Mouse (Mus musculus): ENCODE data around the gene Hexdc. TPM values are rescaled to one million over a fixed set of nuclear protein-coding genes. Genes with fewer than 3 reads are reported as not detected.

Gene Hexdc
- polyA plus RNA-seq, 1 experiment from 2014 or later: 12.2 TPM

DNA sequence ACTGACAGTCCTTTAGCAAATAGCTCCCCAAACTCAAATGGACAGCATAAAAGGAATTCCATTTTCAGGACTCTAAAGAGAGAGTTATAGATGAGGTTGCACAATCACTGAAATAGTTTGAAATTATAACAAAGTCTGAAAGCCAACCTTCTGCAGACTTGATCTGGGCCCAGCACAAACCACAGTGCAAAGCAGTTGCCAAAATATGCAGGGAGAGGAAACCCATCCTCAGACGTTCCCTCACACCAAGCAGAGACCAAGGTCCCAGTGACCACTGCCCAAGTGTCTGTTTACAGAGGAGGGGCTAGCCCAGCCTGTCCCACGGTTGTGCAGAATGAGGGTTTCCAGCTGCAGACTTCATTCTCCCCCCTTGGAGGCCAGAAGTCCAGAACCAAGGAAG is 5.6 kb upstream of the Hexdc start:
- H3K36me3 ChIP-seq: 0 out of 2 replicates have a peak, but pooled peaks cover 6% of the 10 kb centered on the region
- H3K4me1 ChIP-seq: 0 out of 2 replicates have a peak, but pooled peaks cover 2% of the 10 kb centered on the region
- H3K27me3 ChIP-seq (replicated peaks): no peaks in the 10 kb centered on the region
- no peak overlapping the region for H3K4me2 ChIP-seq (replicated peaks)
- no peak overlapping the region for H3K9ac ChIP-seq
- H3K27ac ChIP-seq: no peak overlapping the region
- no peak overlapping the region for H3K4me3 ChIP-seq
- H3K9me3 ChIP-seq: no peaks in the 10 kb centered on the region
- WGBS: 61% methylated on average over 2 of the region's 2 CpGs
- no peak for ATAC-seq (ENCODE audit: low FRiP score, low read depth)

DNA sequence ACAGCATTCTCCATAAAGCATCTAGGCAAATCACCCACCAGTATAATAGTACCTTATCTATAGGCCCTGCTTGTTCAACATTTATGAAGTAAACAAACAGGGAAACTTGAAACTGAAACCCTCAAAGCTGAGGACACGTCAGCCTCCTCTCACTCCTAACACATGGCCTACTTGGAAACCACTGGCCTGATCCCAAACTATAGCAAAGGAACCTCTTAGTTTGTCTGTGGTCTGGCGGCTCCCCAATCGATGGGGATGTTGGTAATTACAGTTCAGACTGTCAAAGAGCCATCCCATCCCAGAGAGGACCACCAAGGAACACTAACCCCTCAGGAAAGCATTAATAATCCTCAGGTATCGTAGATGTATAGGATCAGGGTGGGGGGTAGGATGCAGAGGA is 4.4 kb upstream of the Hexdc start:
- 78% methylated on average over 4 of the region's 4 CpGs for WGBS
- H3K4me1 ChIP-seq: peaks cover 8% of the 10 kb centered on the region; the same call in 1 of the 2 replicates
- no peaks in the 10 kb centered on the region for H3K9me3 ChIP-seq
- no peaks in the 10 kb centered on the region for H3K27me3 ChIP-seq (replicated peaks)
- no peak overlapping the region for H3K4me3 ChIP-seq
- no peak overlapping the region for H3K27ac ChIP-seq
- H3K4me2 ChIP-seq (replicated peaks): no peak overlapping the region
- H3K36me3 ChIP-seq: 0 out of 2 replicates have a peak, but pooled peaks cover 4% of the 10 kb centered on the region
- no peak for ATAC-seq (ENCODE audit: low FRiP score, low read depth)
- H3K9ac ChIP-seq: no peak overlapping the region

DNA sequence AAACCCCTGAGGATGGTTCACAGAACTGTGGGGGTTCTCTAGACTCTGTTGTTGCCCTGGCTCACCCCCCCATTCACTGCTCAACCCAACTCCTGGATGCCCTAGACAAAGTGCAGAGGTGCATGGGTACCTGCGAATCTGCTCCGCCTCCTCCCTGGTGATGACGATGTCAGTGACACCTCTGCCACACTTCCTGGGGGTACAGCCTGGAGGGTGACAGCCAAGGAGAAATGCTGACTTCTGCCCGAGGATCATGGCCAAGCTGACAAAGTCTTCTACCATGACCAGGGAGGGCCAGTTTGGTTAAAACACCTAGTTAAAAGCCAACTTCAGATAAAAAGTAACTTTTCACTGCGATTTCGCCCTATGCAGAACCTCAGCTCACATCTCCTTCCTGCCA is 3.5 kb upstream of the Hexdc start:
- Histone ChIP-seq H3K9me3 (no peaks in the 10 kb centered on the region), H3K27me3 (replicated peaks) (no peaks in the 10 kb centered on the region), H3K9ac (no peak overlapping the region), H3K36me3 (no peaks in the 10 kb centered on the region), H3K4me2 (replicated peaks) (no peak overlapping the region), H3K4me3 (no peak overlapping the region), H3K4me1 (peaks cover 14% of the 10 kb centered on the region; the same call in 1 of the 2 replicates), H3K27ac (no peak overlapping the region)
- no peak for ATAC-seq (ENCODE audit: low FRiP score, low read depth)
- WGBS: 91% methylated on average over 6 of the region's 6 CpGs

DNA sequence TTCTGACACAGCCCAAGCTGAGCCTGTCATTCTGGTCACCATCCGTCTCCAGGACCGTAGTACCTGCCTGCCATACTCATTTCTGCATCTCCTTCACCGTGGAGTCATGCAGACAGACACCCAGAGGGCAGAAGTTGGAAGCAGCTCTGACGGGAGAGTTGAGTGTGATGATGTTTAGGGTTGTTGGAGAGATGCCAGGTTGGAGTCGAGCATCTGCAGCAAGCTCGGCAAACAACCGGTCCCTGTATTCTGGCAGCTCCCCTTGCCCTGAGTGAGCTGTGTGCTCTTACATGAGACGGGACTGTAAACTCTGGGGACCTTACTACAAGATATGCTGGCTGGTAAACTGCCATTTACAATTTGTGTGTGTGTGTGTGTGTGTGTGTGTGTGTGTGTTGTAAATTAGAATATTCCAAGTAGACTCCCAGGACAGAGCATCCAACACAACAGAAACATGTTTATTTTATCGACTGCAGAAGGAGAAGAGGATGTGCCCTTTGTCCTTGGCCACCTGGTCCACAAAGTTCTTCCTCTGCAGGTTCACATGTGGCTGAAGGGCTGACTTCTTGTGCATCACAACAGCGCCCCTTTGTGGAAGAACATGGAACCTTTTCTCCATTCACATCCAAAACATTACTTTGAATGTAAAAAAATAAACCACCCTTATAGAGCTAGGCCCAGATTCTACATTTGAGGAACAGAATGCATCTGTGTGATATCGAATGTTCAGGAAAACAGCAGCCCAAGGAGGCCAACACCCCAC is 2.6 kb upstream of the Hexdc start:
- H3K4me2 ChIP-seq (replicated peaks): no peak overlapping the region
- peaks cover 14% of the 10 kb centered on the region; the same call in 1 of the 2 replicates for H3K4me1 ChIP-seq
- H3K27ac ChIP-seq: no peak overlapping the region
- H3K9me3 ChIP-seq: no peaks in the 10 kb centered on the region
- 70% methylated on average over 11 of the region's 11 CpGs for WGBS
- no peak for ATAC-seq (ENCODE audit: low FRiP score, low read depth)
- H3K36me3 ChIP-seq: no peaks in the 10 kb centered on the region
- no peak overlapping the region for H3K4me3 ChIP-seq
- H3K27me3 ChIP-seq (replicated peaks): no peaks in the 10 kb centered on the region
- H3K9ac ChIP-seq: no peak overlapping the region

DNA sequence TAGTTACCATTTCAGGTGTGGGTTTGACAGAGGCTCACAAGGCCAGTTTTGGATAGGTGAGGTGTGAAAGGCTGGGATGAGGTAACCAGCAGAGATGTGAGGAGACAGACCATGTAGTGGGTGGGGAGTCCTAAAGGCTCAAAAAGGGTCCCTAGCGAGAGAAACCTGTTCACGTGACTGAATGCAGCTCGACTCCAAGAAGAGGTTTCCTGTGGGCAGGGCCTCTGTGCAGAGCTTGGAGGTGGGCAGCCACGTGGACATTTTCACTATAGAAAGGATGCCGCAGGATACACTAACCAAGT is 423 bp upstream of the Hexdc start:
- H3K9me3 ChIP-seq: no peaks in the 10 kb centered on the region
- H3K27me3 ChIP-seq (replicated peaks): no peaks in the 10 kb centered on the region
- H3K4me1 ChIP-seq: peaks cover 14% of the 10 kb centered on the region; the same call in 1 of the 2 replicates
- no peak for ATAC-seq (ENCODE audit: low FRiP score, low read depth)
- peak overlapping the region; percentile 75 for H3K4me3 ChIP-seq
- no peak overlapping the region for H3K27ac ChIP-seq
- WGBS: 0% methylated on average over 5 of the region's 5 CpGs
- peaks cover 3% of the 10 kb centered on the region; the same call in 1 of the 2 replicates for H3K36me3 ChIP-seq
- H3K4me2 ChIP-seq (replicated peaks): peak overlapping the region; percentile 80
- H3K9ac ChIP-seq: no peak overlapping the region

DNA sequence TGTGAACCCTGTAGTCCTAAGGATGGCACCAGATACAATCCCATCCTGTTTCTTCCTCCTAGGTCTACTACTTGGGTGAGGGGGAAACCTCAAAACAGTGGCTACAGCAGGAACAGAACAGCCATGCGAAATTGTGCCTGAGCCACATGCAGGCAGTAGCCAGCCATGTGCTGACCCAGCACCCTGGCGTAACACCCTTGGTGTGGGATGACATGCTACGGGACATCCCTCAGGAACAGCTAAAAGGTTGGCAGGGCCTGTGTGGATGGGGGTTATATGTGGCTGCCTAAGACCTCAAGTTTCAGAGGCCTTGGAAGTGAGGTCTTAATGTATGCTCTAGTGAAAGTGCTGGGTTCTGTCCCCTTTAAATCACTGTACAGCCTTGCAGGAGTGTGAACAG is 12.6 kb downstream of the Hexdc start:
- H3K27ac ChIP-seq: no peak overlapping the region
- H3K9me3 ChIP-seq: no peaks in the 10 kb centered on the region
- no peak overlapping the region for H3K9ac ChIP-seq
- ATAC-seq (ENCODE audit: low FRiP score, low read depth): no peak
- H3K4me2 ChIP-seq (replicated peaks): no peak overlapping the region
- no peaks in the 10 kb centered on the region for H3K4me1 ChIP-seq
- H3K27me3 ChIP-seq (replicated peaks): no peaks in the 10 kb centered on the region
- H3K36me3 ChIP-seq: peaks cover 49% of the 10 kb centered on the region
- no peak overlapping the region for H3K4me3 ChIP-seq
- WGBS: 96% methylated on average over 3 of the region's 3 CpGs

DNA sequence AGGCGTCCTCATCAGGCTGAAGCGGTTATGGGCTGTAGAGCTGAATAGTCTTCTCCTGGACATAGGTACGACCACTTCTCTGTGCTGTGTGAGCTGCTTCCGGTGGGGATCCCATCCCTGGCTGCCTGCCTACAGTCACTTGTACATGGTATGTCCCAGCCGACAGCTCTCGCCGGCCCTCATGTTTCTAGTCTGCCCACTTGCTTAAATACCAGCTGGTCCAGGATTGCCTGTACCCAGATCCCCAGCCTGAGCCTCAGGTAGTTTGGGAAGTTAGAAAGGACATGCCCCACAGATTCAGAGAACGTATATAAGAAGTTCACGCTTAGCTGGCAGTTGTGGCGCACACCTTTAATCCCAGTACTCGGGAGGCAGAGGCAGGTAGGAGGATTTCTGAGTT is 15.5 kb downstream of the Hexdc start:
- WGBS: 91% methylated on average over 11 of the region's 11 CpGs

DNA sequence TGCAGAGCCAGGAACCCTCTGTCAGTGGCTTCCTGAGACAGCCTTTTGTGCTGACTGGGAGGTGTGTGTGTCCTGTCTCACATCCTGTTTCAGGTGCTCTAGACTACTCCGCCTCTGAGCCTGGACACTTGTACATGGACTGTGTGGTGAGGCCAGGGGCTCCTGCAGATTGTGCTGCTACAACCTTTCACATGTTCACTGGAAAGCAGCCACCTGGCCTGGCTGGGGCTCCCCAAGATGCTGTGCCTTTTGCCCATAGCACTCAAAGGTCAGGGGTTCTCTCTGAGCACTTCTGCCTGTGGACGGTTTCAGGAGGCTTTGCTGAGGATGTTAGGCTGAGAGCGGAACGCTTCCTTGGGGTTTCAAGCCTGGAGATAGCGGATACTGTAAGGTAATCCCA is 16.5 kb downstream of the Hexdc start:
- WGBS: 94% methylated on average over 5 of the region's 5 CpGs
- H3K9ac ChIP-seq: no peak overlapping the region
- H3K4me3 ChIP-seq: no peak overlapping the region
- H3K4me1 ChIP-seq: no peaks in the 10 kb centered on the region
- H3K27me3 ChIP-seq (replicated peaks): no peaks in the 10 kb centered on the region
- H3K9me3 ChIP-seq: no peaks in the 10 kb centered on the region
- H3K4me2 ChIP-seq (replicated peaks): no peak overlapping the region
- H3K36me3 ChIP-seq: peaks cover 87% of the 10 kb centered on the region
- H3K27ac ChIP-seq: no peak overlapping the region
- no peak for ATAC-seq (ENCODE audit: low FRiP score, low read depth)

More for the DNA sequence above, 15.5 kb downstream of the Hexdc start:
- H3K4me1 ChIP-seq: no peaks in the 10 kb centered on the region
- no peaks in the 10 kb centered on the region for H3K9me3 ChIP-seq
- peaks cover 77% of the 10 kb centered on the region for H3K36me3 ChIP-seq
- no peak overlapping the region for H3K4me2 ChIP-seq (replicated peaks)
- H3K4me3 ChIP-seq: no peak overlapping the region
- H3K27me3 ChIP-seq (replicated peaks): no peaks in the 10 kb centered on the region
- H3K27ac ChIP-seq: no peak overlapping the region
- H3K9ac ChIP-seq: no peak overlapping the region
- ATAC-seq (ENCODE audit: low FRiP score, low read depth): no peak

DNA sequence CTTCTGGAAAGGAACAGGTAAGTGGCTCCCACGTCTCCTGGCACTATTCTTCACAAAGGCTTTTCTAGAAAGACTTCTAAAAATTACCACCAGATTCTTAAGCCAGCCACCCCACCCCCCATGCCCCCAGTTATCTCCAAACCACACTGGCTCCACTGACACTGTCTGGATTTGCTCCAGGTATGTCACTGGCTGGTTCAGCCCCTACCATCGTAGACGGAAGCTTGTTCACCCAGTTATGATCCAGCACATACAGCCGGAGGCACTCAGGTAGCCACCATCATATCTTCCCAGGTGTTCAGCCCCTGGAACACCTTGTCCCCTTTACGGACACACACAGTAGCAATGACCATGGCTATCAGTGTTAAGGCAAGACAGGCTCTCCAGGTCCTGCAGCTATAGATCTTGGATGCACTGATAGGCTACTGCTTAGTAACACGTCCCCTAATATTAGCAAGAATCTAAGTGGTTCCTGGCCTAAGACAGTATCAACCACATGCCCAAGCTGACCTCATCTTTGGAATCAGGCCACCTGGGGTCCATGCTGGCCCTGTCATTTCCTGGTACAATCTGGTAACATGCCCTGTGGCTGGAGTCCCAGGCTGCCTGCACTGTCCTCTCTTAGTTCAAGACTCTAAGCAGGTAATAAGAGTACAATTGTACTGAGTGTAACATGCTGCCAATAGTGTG is 17.2 kb downstream of the Hexdc start:
- no peak overlapping the region for H3K4me3 ChIP-seq
- no peak overlapping the region for H3K4me2 ChIP-seq (replicated peaks)
- H3K27me3 ChIP-seq (replicated peaks): no peaks in the 10 kb centered on the region
- no peak overlapping the region for H3K9ac ChIP-seq
- ATAC-seq (ENCODE audit: low FRiP score, low read depth): no peak
- H3K9me3 ChIP-seq: no peaks in the 10 kb centered on the region
- 93% methylated on average over 6 of the region's 6 CpGs for WGBS
- no peaks in the 10 kb centered on the region for H3K4me1 ChIP-seq
- H3K27ac ChIP-seq: no peak overlapping the region
- H3K36me3 ChIP-seq: peaks cover 88% of the 10 kb centered on the region

DNA sequence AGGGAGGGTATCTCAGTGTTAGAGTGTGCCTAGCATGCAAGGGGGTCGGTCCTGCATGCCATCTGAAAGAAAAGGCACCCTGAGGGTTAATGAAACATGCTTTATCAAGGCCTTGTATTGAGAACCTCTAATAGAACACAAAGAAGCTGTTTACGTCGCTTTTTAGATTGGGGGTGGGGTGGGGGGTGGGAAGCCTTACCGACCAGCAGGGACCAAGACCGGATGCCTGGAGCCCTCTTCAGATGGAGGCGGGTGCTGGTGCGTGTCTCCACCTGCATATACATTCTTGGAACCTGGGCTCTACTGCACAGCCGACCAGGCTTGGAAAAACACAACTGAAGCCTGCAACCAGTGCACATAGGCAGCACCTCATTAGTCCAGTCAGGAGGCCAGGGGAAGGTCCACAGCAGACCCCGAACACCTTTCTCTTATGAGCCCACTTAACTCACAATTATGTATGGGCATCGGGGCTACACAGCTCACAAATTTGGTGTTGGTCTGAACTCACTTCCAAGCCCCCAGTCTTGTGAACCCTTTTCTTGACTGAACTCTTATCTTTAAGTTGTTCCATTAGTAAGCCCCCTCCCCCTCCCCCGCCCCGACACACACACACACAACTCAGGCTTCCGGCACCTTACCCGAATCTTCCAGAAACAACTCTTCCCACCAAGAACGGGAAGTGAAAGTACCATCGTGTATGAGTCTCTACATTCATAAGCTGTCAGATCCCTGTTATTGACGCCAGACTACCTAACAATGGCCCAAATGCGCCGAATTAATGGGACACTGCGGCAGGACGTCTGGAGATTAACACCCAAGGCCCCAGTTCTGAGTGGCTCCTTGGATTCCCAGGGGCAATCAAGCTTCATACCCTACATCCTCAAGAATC is 24.1 kb downstream of the Hexdc start:
- H3K9me3 ChIP-seq: no peaks in the 10 kb centered on the region
- H3K27ac ChIP-seq: no peak overlapping the region
- peak overlapping the region; percentile 73 for H3K4me3 ChIP-seq
- H3K4me1 ChIP-seq: peaks cover 11% of the 10 kb centered on the region
- no peaks in the 10 kb centered on the region for H3K27me3 ChIP-seq (replicated peaks)
- H3K9ac ChIP-seq: peak overlapping the region; percentile 65
- H3K36me3 ChIP-seq: peaks cover 30% of the 10 kb centered on the region
- 37% methylated on average over 21 of the region's 21 CpGs for WGBS
- H3K4me2 ChIP-seq (replicated peaks): peak overlapping the region; percentile 85
- ATAC-seq (ENCODE audit: low FRiP score, low read depth): 0 out of 2 replicates have a peak, but pooled peaks have one; percentile 1

DNA sequence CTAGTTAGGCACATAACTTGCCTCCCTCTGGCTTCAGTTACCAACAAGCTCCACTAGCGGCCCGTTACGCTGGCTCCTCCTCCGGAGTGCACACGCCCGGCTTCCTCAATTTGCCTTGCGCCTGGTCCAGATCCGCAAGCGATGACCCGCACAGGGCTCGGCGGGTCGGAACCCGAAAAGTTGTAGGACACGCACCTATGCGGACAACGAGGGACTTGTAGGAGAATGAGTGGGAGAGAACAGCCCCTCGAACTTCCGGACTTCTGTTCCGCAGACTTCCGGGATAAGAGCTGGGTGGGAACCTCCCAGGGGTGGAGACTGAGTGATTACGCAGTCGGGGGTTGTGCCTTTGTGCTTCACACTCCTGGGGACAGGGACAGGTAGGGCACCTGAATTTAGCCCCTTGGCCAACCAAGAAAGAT is 24.8 kb downstream of the Hexdc start, which contains the start of gene Cybc1:
Gene Cybc1 (minus strand): TSS at position 305 of the 422 bp plus-strand sequence.
- Histone ChIP-seq H3K27ac (no peak within 1 kb of the TSS), H3K9me3 (no peaks in the 10 kb centered on the region), H3K27me3 (replicated peaks) (no peaks in the 10 kb centered on the region)

DNA sequence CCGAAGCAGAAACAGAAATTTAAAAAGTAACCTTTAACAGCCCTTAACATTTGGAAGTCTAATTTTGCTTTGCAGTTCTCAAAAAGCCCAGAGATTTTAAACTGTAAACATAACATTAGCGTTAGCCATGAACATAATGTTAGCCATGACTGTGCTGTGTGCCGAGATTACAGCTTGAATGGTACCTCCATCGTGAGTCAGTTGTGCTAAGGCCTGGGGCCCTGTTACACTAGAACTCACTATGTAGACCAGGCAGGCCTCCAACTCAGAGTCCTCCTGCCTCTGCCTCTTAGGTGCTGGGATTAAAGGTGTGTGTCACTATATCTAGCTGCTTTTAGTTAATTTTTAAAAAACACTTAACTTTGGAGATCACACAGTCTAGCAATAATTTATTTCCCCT is 27.0 kb downstream of the Hexdc start:
- no peak overlapping the region for H3K4me3 ChIP-seq
- no peaks in the 10 kb centered on the region for H3K9me3 ChIP-seq
- H3K36me3 ChIP-seq: peaks cover 2% of the 10 kb centered on the region
- H3K9ac ChIP-seq: no peak overlapping the region
- 82% methylated on average over 4 of the region's 4 CpGs for WGBS
- H3K4me2 ChIP-seq (replicated peaks): no peak overlapping the region
- H3K4me1 ChIP-seq: peaks cover 12% of the 10 kb centered on the region
- ATAC-seq (ENCODE audit: low FRiP score, low read depth): no peak
- H3K27me3 ChIP-seq (replicated peaks): no peaks in the 10 kb centered on the region
- H3K27ac ChIP-seq: no peak overlapping the region

More for the DNA sequence above, 24.8 kb downstream of the Hexdc start, which contains the start of gene Cybc1:
- Histone ChIP-seq H3K9ac (peak within 1 kb of the TSS; percentile 65), H3K4me2 (replicated peaks) (peak within 1 kb of the TSS; percentile 85), H3K4me1 (peaks cover 11% of the 10 kb centered on the region), H3K36me3 (peaks cover 24% of the 10 kb centered on the region), H3K4me3 (peak within 1 kb of the TSS; percentile 73)
- peak; percentile 85 for ATAC-seq (ENCODE audit: low FRiP score, low read depth)
- WGBS: under 1% methylated on average over 23 of the region's 23 CpGs
